Mouse (Mus musculus): Measurements from ENCODE around the gene Pfn1. TPM values are rescaled to one million over a fixed set of nuclear protein-coding genes. Genes with fewer than 3 reads are reported as not detected.

Pfn1 gene
- polyA plus RNA-seq, 1 experiment: 265 TPM

GRCm38 (mm10) chr11:70615516-70616093 lies 38.8 kb downstream of the Pfn1 start, which contains the start of gene 4930544D05Rik:
Gene 4930544D05Rik, plus strand, starts transcription at chr11:70615848.
- peak within 1 kb of the TSS; percentile 56 for H3K4me3 ChIP-seq (ENCODE audit: insufficient read depth, low read depth, low read length)
- no peak within 1 kb of the TSS for H3K27ac ChIP-seq (replicated peaks; ENCODE audit: low read depth, low read length)
- H3K4me1 ChIP-seq (ENCODE audit: control insufficient read depth, insufficient read depth, insufficient read length, low read length): no peaks in the 10 kb centered on the region

- Histone ChIP-seq H3K27ac (replicated peaks; ENCODE audit: low read depth, low read length) (no peak overlapping the region), H3K4me1 (ENCODE audit: control insufficient read depth, insufficient read depth, insufficient read length, low read length) (no peaks in the 10 kb centered on the region), H3K4me3 (ENCODE audit: insufficient read depth, low read depth, low read length) (peak overlapping the region; percentile 56)
Measured at GRCm38 (mm10) chr11:70615074-70615473, 39.4 kb downstream of the Pfn1 start.

- no peaks in the 10 kb centered on the region for H3K4me1 ChIP-seq (ENCODE audit: control insufficient read depth, insufficient read depth, insufficient read length, low read length)
- no peak overlapping the region for H3K27ac ChIP-seq (replicated peaks; ENCODE audit: low read depth, low read length)
- no peak overlapping the region for H3K4me3 ChIP-seq (ENCODE audit: insufficient read depth, low read depth, low read length)
Measured at GRCm38 (mm10) chr11:70612505-70612904, 41.9 kb downstream of the Pfn1 start.

GRCm38 (mm10) chr11:70610752-70611151 lies 43.7 kb downstream of the Pfn1 start:
- no peak overlapping the region for H3K27ac ChIP-seq (replicated peaks; ENCODE audit: low read depth, low read length)
- H3K4me3 ChIP-seq (ENCODE audit: insufficient read depth, low read depth, low read length): no peak overlapping the region
- H3K4me1 ChIP-seq (ENCODE audit: control insufficient read depth, insufficient read depth, insufficient read length, low read length): no peaks in the 10 kb centered on the region

GRCm38 (mm10) chr11:70608381-70609066 lies 45.9 kb downstream of the Pfn1 start:
- H3K27ac ChIP-seq (replicated peaks; ENCODE audit: low read depth, low read length): no peak overlapping the region
- no peaks in the 10 kb centered on the region for H3K4me1 ChIP-seq (ENCODE audit: control insufficient read depth, insufficient read depth, insufficient read length, low read length)
- H3K4me3 ChIP-seq (ENCODE audit: insufficient read depth, low read depth, low read length): no peak overlapping the region

- Histone ChIP-seq H3K4me1 (ENCODE audit: control insufficient read depth, insufficient read depth, insufficient read length, low read length) (no peaks in the 10 kb centered on the region), H3K4me3 (ENCODE audit: insufficient read depth, low read depth, low read length) (no peak overlapping the region), H3K27ac (replicated peaks; ENCODE audit: low read depth, low read length) (no peak overlapping the region)
Measured at GRCm38 (mm10) chr11:70607611-70608010, 46.8 kb downstream of the Pfn1 start.

- no peaks in the 10 kb centered on the region for H3K4me1 ChIP-seq (ENCODE audit: control insufficient read depth, insufficient read depth, insufficient read length, low read length)
- H3K27ac ChIP-seq (replicated peaks; ENCODE audit: low read depth, low read length): no peak overlapping the region
- H3K4me3 ChIP-seq (ENCODE audit: insufficient read depth, low read depth, low read length): no peak overlapping the region
Measured at GRCm38 (mm10) chr11:70606717-70607116, 47.7 kb downstream of the Pfn1 start.

- no peaks in the 10 kb centered on the region for H3K4me1 ChIP-seq (ENCODE audit: control insufficient read depth, insufficient read depth, insufficient read length, low read length)
- no peak overlapping the region for H3K27ac ChIP-seq (replicated peaks; ENCODE audit: low read depth, low read length)
- no peak overlapping the region for H3K4me3 ChIP-seq (ENCODE audit: insufficient read depth, low read depth, low read length)
Measured at GRCm38 (mm10) chr11:70605024-70605566, 49.3 kb downstream of the Pfn1 start.

Other genes starting within 250 kb of the Pfn1 start
- gene Pelp1, start 244.6 kb downstream of the Pfn1 start, polyA plus RNA-seq (2012; ENCODE audit: insufficient read depth, insufficient read length, missing spikeins): 4.6 and 5.4 TPM in 2 replicates
- gene Arrb2, start 222.0 kb downstream of the Pfn1 start, polyA plus RNA-seq (2012; ENCODE audit: insufficient read depth, insufficient read length, missing spikeins): 8.2 and 13.4 TPM in 2 replicates
- 15.0 and 16.7 TPM in 2 replicates for gene Med11, start 202.7 kb downstream of the Pfn1 start, polyA plus RNA-seq (2012; ENCODE audit: insufficient read depth, insufficient read length, missing spikeins)
- gene Zmynd15, start 195.2 kb downstream of the Pfn1 start, polyA plus RNA-seq (2012; ENCODE audit: insufficient read depth, insufficient read length, missing spikeins): 0.42 TPM in 1 of 2 replicates, not detected in the other
- gene Cxcl16, start 194.7 kb downstream of the Pfn1 start, polyA plus RNA-seq (2012; ENCODE audit: insufficient read depth, insufficient read length, missing spikeins): 5.0 TPM in 2 replicates
- not detected in 2 replicates for gene Tm4sf5, start 149.4 kb downstream of the Pfn1 start, polyA plus RNA-seq (2012; ENCODE audit: insufficient read depth, insufficient read length, missing spikeins)
- gene Vmo1, start 140.0 kb downstream of the Pfn1 start, polyA plus RNA-seq (2012; ENCODE audit: insufficient read depth, insufficient read length, missing spikeins): not detected in 2 replicates
- gene Gltpd2, start 135.4 kb downstream of the Pfn1 start, polyA plus RNA-seq (2012; ENCODE audit: insufficient read depth, insufficient read length, missing spikeins): not detected in 2 replicates
- gene Psmb6, start 129.3 kb downstream of the Pfn1 start, polyA plus RNA-seq (2012; ENCODE audit: insufficient read depth, insufficient read length, missing spikeins): 221 and 229 TPM in 2 replicates
- not detected in 2 replicates for gene Gm40193, start 121.7 kb downstream of the Pfn1 start, polyA plus RNA-seq (2012; ENCODE audit: insufficient read depth, insufficient read length, missing spikeins)
- 2.2 and 5.9 TPM in 2 replicates for gene Pld2, start 114.6 kb downstream of the Pfn1 start, polyA plus RNA-seq (2012; ENCODE audit: insufficient read depth, insufficient read length, missing spikeins)
- 14.5 and 18.5 TPM in 2 replicates for gene Mink1, start 91.8 kb downstream of the Pfn1 start, polyA plus RNA-seq (2012; ENCODE audit: insufficient read depth, insufficient read length, missing spikeins)
- not detected in 2 replicates for gene 4930544D05Rik, start 38.8 kb downstream of the Pfn1 start, polyA plus RNA-seq (2012; ENCODE audit: insufficient read depth, insufficient read length, missing spikeins)
- gene Chrne, start 35.4 kb downstream of the Pfn1 start, polyA plus RNA-seq (2012; ENCODE audit: insufficient read depth, insufficient read length, missing spikeins): not detected in 2 replicates
- gene Gp1ba, start 15.5 kb downstream of the Pfn1 start, polyA plus RNA-seq (2012; ENCODE audit: insufficient read depth, insufficient read length, missing spikeins): not detected in 2 replicates
- 44.0 and 52.3 TPM in 2 replicates for gene Rnf167, start 7.4 kb downstream of the Pfn1 start, polyA plus RNA-seq (2012; ENCODE audit: insufficient read depth, insufficient read length, missing spikeins)
- 166 and 170 TPM in 2 replicates for gene Slc25a11, start 7.2 kb downstream of the Pfn1 start, polyA plus RNA-seq (2012; ENCODE audit: insufficient read depth, insufficient read length, missing spikeins)
- 40.8 and 79.3 TPM in 2 replicates for gene Eno3, start 2.6 kb upstream of the Pfn1 start, polyA plus RNA-seq (2012; ENCODE audit: insufficient read depth, insufficient read length, missing spikeins)
- gene Spag7, start 14.8 kb upstream of the Pfn1 start, polyA plus RNA-seq (2012; ENCODE audit: insufficient read depth, insufficient read length, missing spikeins): 74.7 and 107 TPM in 2 replicates
- 15.8 and 16.3 TPM in 2 replicates for gene Camta2, start 33.5 kb upstream of the Pfn1 start, polyA plus RNA-seq (2012; ENCODE audit: insufficient read depth, insufficient read length, missing spikeins)
- 15.7 and 24.0 TPM in 2 replicates for gene Inca1, start 45.5 kb upstream of the Pfn1 start, polyA plus RNA-seq (2012; ENCODE audit: insufficient read depth, insufficient read length, missing spikeins)
- gene Kif1c, start 45.9 kb upstream of the Pfn1 start, polyA plus RNA-seq (2012; ENCODE audit: insufficient read depth, insufficient read length, missing spikeins): 93.8 and 106 TPM in 2 replicates
- 3.5 and 5.5 TPM in 2 replicates for gene Zfp3, start 109.6 kb upstream of the Pfn1 start, polyA plus RNA-seq (2012; ENCODE audit: insufficient read depth, insufficient read length, missing spikeins)
- not detected in 2 replicates for gene Scimp, start 157.9 kb upstream of the Pfn1 start, polyA plus RNA-seq (2012; ENCODE audit: insufficient read depth, insufficient read length, missing spikeins)
- gene Rabep1, start 190.1 kb upstream of the Pfn1 start, polyA plus RNA-seq (2012; ENCODE audit: insufficient read depth, insufficient read length, missing spikeins): 20.5 and 22.8 TPM in 2 replicates